Mouse (Mus musculus) C2C12 (cell line): ENCODE data around the gene Tcl1. TPM values are rescaled to one million over a fixed set of nuclear protein-coding genes. Genes with fewer than 3 reads are reported as not detected.
"Not testable (repeated sequence)": the region's sequence is repeated elsewhere in the genome, so short reads cannot be mapped to it uniquely, and the experiment has no call there.

Experiments used
- H3K27me3 ChIP-seq: one replicate; pipeline ENCODE4 v1.6.1; 2011; ENCODE audit not compliant: control insufficient read depth, insufficient read depth, insufficient read length
- H3K36me3 ChIP-seq: one replicate; pipeline ENCODE4 v1.6.1; 2011; ENCODE audit not compliant: control insufficient read depth, insufficient read depth
- H3K4me3 ChIP-seq: one replicate; pipeline ENCODE4 v1.5.1; 2011; ENCODE audit warnings: mild to moderate bottlenecking, control low read depth; ENCODE audit not compliant: poor library complexity, insufficient read depth, severe bottlenecking
- H3K79me2 ChIP-seq: one replicate; pipeline ENCODE4 v1.6.1; 2011; ENCODE audit not compliant: control insufficient read depth, insufficient read depth
- H3K79me3 ChIP-seq: one replicate; pipeline ENCODE4 v1.6.1; 2011; ENCODE audit warnings: low read depth, control low read depth
- H3ac ChIP-seq: one replicate; pipeline ENCODE3; 2011; ENCODE audit warnings: low read depth; ENCODE audit not compliant: control insufficient read depth, insufficient read length
- CEBPB ChIP-seq: IDR thresholded peaks from one replicate; pipeline ENCODE4 v1.6.1; 2011; ENCODE audit warnings: low read depth, mild to moderate bottlenecking, control low read depth, moderate library complexity
- CTCF ChIP-seq: IDR thresholded peaks from one replicate; pipeline ENCODE4 v1.5.1; 2011; ENCODE audit not compliant: control insufficient read depth, insufficient read depth, insufficient read length
- MAX ChIP-seq: IDR thresholded peaks from one replicate; pipeline ENCODE4 v1.6.1; 2011; ENCODE audit warnings: mild to moderate bottlenecking, control low read depth
- MYOG ChIP-seq: IDR thresholded peaks from one replicate; pipeline ENCODE4 v1.6.1; 2011; ENCODE audit not compliant: control insufficient read depth, insufficient read length; ENCODE audit errors: extremely low read depth
- polyA plus RNA-seq: library from polyadenylated mRNA; unstranded; fragments of >200 nt; fragmentation: generic; extraction: Trizol; gene quantifications from one replicate; pipeline ENCODE4 v1.2.1, GENCODE M21; 2012; ENCODE audit warnings: missing spikeins

Tcl1 gene
- polyA plus RNA-seq, 1 experiment = not detected

DNA sequence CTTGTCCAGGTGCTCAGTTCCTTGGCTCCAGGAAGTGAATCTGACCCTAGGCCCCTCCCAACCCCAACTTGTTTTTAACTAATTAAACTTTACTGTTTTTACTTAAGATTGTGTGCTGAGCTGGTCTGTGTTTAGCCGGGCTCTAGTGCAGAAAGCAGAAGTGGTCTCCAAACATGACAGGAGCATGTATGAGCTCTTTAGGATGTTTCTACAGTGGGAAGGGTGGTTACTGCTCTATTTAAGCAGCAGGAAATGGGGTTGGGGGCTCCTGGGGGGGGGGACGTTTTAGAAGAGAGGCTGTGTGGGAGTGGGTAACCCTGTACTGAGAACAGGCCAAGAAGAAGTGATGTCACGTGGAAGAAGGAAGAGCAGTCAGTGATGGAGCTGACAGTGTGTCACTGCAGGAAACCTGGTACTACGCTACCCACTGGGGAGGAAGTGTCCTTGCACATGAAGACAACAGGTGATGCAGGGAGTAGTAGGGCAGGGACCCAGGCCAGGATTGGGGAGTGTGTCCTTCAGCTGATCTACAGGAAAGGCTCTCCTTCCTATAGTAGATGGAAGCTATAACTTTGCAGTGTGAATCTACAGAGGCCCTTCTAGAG, 41.5 kb downstream of the Tcl1 start:
- H3ac ChIP-seq, H3K4me3 ChIP-seq, H3K79me3 ChIP-seq, H3K79me2 ChIP-seq, H3K27me3 ChIP-seq, H3K36me3 ChIP-seq: not testable (repeated sequence)

DNA sequence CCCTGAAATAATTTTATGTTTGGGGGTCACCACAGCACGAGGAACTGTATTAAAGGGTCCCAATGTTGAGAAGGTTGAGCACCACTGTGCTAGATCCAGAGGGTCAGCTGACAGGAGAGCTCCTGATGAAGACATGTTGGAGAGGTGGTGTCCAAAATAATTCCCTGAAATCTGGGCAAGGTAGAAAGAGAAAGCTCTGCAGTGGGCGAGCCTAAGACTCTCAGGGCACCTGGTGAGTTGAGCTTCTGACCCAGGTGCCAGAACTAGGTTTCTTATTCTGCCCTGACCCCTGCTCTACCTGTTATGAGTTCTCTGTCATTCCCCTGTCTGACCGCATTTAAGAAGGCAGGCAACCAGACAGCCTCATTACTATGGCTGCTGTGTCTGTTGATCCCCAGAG, 46.5 kb downstream of the Tcl1 start, which contains the start of gene Tcl1b5:
Gene Tcl1b5, plus strand, starts transcription at position 301 of the 400 bp plus-strand sequence.
- not testable (repeated sequence) for H3K36me3 ChIP-seq, H3ac ChIP-seq, H3K79me3 ChIP-seq, H3K4me3 ChIP-seq, H3K79me2 ChIP-seq, H3K27me3 ChIP-seq

DNA sequence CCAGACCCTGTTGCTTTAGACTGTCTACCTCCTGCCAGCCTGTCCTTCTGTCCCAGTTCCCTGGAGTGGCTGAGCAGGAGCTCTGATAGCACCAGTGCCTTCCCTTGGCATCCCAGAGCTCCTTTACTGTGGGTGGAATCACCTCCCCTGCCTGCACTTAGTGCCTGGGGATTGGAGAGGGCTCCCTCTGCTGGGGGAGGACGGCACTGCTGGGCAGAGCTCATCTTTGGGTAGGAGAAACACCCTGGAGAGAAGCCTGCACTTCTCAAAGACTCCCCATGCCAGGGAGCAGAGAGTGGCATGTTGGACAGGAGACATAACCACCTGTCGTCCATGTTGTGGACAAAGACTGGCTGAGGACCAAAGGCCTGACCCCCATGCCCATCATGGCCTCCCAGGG, 48.3 kb downstream of the Tcl1 start:
- not testable (repeated sequence) for H3K79me3 ChIP-seq, H3ac ChIP-seq, H3K27me3 ChIP-seq, H3K79me2 ChIP-seq, H3K36me3 ChIP-seq, H3K4me3 ChIP-seq

DNA sequence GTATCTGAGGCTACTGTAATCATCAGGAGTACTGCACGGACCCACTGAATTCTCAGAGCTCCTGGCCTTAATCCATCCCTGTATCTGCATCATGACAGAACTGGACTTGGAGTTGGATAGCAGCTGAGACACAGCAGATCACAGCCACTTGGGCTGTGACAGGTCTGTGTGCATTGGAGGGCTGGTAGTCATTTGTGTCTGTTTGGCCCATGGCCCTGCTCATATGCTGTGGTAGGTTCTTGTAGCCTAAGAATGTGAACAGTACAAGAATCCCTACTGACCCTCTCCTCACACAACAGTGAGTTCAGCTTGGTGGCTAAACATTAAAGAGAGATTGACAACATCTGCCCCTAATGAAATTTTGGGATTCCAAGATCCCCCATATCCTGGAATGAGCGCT, 49.2 kb downstream of the Tcl1 start:
- no peaks in the 10 kb centered on the region for H3K36me3 ChIP-seq
- H3K4me3 ChIP-seq = no peak overlapping the region
- H3K79me2 ChIP-seq = no peaks in the 10 kb centered on the region
- TF ChIP-seq CTCF (no peak), MYOG (no peak), MAX (no peak), CEBPB (no peak)
- no peaks in the 10 kb centered on the region for H3K79me3 ChIP-seq
- no peaks in the 10 kb centered on the region for H3K27me3 ChIP-seq
- H3ac ChIP-seq = no peak overlapping the region

Other genes with a start within 250 kb of the Tcl1 start
- 24.8 TPM for gene Syne3, start 213.0 kb downstream of the Tcl1 start, polyA plus RNA-seq
- 92.2 TPM for gene Glrx5, start 190.1 kb downstream of the Tcl1 start, polyA plus RNA-seq
- gene Tcl1b2, start 76.8 kb downstream of the Tcl1 start, polyA plus RNA-seq = not detected
- gene Tcl1b1, start 63.1 kb downstream of the Tcl1 start, polyA plus RNA-seq = not detected
- gene Tcl1b5, start 46.4 kb downstream of the Tcl1 start, polyA plus RNA-seq = not detected
- gene Tcl1b3, start 31.8 kb downstream of the Tcl1 start, polyA plus RNA-seq = not detected
- gene Tcl1b4, start 20.8 kb downstream of the Tcl1 start, polyA plus RNA-seq = not detected
- not detected for gene Tunar, start 111.1 kb upstream of the Tcl1 start, polyA plus RNA-seq
- not detected for gene D430019H16Rik, start 231.1 kb upstream of the Tcl1 start, polyA plus RNA-seq